Mouse (Mus musculus): ENCODE results near the gene Hoxc5.

Hoxc5 gene

GRCm38 (mm10) chr15:103010847-103011555 lies 43.8 kb downstream of the Hoxc5 start:
- DNase-seq (ENCODE audit: extremely low read depth, low read depth): no peak

GRCm38 (mm10) chr15:103011928-103012486 lies 44.8 kb downstream of the Hoxc5 start:
- no peak for DNase-seq (ENCODE audit: extremely low read depth, low read depth)

GRCm38 (mm10) chr15:103013238-103013984 lies 46.2 kb downstream of the Hoxc5 start:
- DNase-seq (ENCODE audit: extremely low read depth, low read depth): no peak

- DNase-seq (ENCODE audit: extremely low read depth, low read depth): no peak
Observed at GRCm38 (mm10) chr15:103014166-103015008, 47.1 kb downstream of the Hoxc5 start.

- no peak for DNase-seq (ENCODE audit: extremely low read depth, low read depth)
Observed at GRCm38 (mm10) chr15:103015009-103015399, 47.8 kb downstream of the Hoxc5 start.

- no peak for DNase-seq (ENCODE audit: extremely low read depth, low read depth)
Observed at GRCm38 (mm10) chr15:103015406-103016166, 48.3 kb downstream of the Hoxc5 start.

GRCm38 (mm10) chr15:103018636-103019035 lies 51.4 kb downstream of the Hoxc5 start, which contains the start of gene Hoxc4:
Gene Hoxc4, plus strand, starts transcription at chr15:103018934.
- DNase-seq (ENCODE audit: extremely low read depth, low read depth): no peak

GRCm38 (mm10) chr15:103020899-103021418 lies 53.7 kb downstream of the Hoxc5 start:
- peak; percentile 79 for DNase-seq (ENCODE audit: extremely low read depth, low read depth)

- no peak for DNase-seq (ENCODE audit: extremely low read depth, low read depth)
Observed at GRCm38 (mm10) chr15:103021544-103021943, 54.3 kb downstream of the Hoxc5 start.

GRCm38 (mm10) chr15:103024131-103024530 lies 56.9 kb downstream of the Hoxc5 start:
- no peak for DNase-seq (ENCODE audit: extremely low read depth, low read depth)

- DNase-seq (ENCODE audit: extremely low read depth, low read depth): no peak
Observed at GRCm38 (mm10) chr15:103027266-103028235, 60.3 kb downstream of the Hoxc5 start.

GRCm38 (mm10) chr15:103028916-103029512 lies 61.8 kb downstream of the Hoxc5 start:
- DNase-seq (ENCODE audit: extremely low read depth, low read depth): no peak

- DNase-seq (ENCODE audit: extremely low read depth, low read depth): no peak
Observed at GRCm38 (mm10) chr15:103030142-103030541, 62.9 kb downstream of the Hoxc5 start.

GRCm38 (mm10) chr15:103032167-103032566 lies 64.9 kb downstream of the Hoxc5 start:
- no peak for DNase-seq (ENCODE audit: extremely low read depth, low read depth)

- no peak for DNase-seq (ENCODE audit: extremely low read depth, low read depth)
Observed at GRCm38 (mm10) chr15:103032646-103033575, 65.7 kb downstream of the Hoxc5 start.

GRCm38 (mm10) chr15:103034043-103034806 lies 67.0 kb downstream of the Hoxc5 start:
- DNase-seq (ENCODE audit: extremely low read depth, low read depth): no peak
